In the genomic region with DNA sequence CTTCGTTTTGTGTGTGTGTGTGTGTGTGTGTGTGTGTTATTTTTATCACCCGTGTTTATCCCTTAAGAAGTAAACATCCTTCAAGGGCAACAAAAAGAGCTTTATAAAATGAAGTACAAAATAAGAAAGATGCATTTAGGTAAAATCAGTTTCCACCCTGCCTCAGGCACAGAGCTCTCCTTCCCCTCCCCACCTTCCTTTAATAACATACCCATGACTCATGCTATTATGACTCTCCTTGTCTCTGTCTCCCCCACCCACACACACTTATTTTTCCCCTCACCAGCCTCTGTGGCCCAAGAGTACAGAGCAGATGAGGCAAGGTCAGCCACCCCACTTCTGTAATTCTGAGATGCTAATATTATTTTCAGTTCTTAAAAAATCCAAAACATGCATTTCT, we compare ENCODE assay signal across 21 mouse cellular contexts.
DNase-seq lines count a peak whose midpoint lies in the region; ATAC-seq and TF ChIP-seq lines count a peak whose summit lies in the region.
"Had no signal": no experiment of that assay in that cellular context is flagged by ENCODE, and none has a peak within 500 bp of the region (broad histone marks: within the 10 kb centered on the region; RNA-seq: fewer than 3 reads in every experiment).

No protein-coding gene starts in this region.

- H3K9me3 ChIP-seq in neural tube, embryonic 12.5 days: no peaks in the 10 kb centered on the region
- H3K9me3 ChIP-seq in neural tube, embryonic 15.5 days (replicated peaks): no peaks in the 10 kb centered on the region
- H3K9me3 ChIP-seq: embryonic facial prominence, embryonic 15.5 days; forebrain, embryonic 15.5 days; heart, embryonic 10.5 days; heart, embryonic 15.5 days; intestine, embryonic 15.5 days had no signal

- no peak overlapping the region for H3K4me2 ChIP-seq in neural tube, embryonic 12.5 days (replicated peaks)
- no peak overlapping the region for H3K4me2 ChIP-seq in neural tube, embryonic 15.5 days
- H3K4me2 ChIP-seq in myocyte (ENCODE audit: low read depth): peak overlapping the region; percentile 77
- H3K4me2 ChIP-seq: embryonic facial prominence, embryonic 15.5 days; forebrain, embryonic 15.5 days; heart, embryonic 15.5 days; hindbrain, embryonic 14.5 days; intestine, embryonic 15.5 days had no signal

- no peaks in the 10 kb centered on the region for H3K4me1 ChIP-seq in neural tube, embryonic 12.5 days
- no peaks in the 10 kb centered on the region for H3K4me1 ChIP-seq in neural tube, embryonic 15.5 days
- H3K4me1 ChIP-seq: embryonic facial prominence, embryonic 15.5 days; forebrain, embryonic 15.5 days; heart, embryonic 10.5 days; heart, embryonic 15.5 days; intestine, embryonic 15.5 days had no signal

- no peaks in the 10 kb centered on the region for H3K79me3 ChIP-seq in C2C12 (ENCODE audit: low read depth)

- no peaks in the 10 kb centered on the region for H3K36me3 ChIP-seq in neural tube, embryonic 12.5 days
- H3K36me3 ChIP-seq in neural tube, embryonic 15.5 days: no peaks in the 10 kb centered on the region
- H3K36me3 ChIP-seq in C2C12 (ENCODE audit: control insufficient read depth, insufficient read depth) (no peaks in the 10 kb centered on the region), myocyte (ENCODE audit: control insufficient read depth, insufficient read depth) (no peaks in the 10 kb centered on the region)
- H3K36me3 ChIP-seq: embryonic facial prominence, embryonic 15.5 days; forebrain, embryonic 15.5 days; heart, embryonic 10.5 days; heart, embryonic 15.5 days; intestine, embryonic 15.5 days had no signal

- 86% methylated on average over 2 of the region's 2 CpGs for WGBS in neural tube, embryonic 12.5 days
- 63% methylated on average over 2 of the region's 2 CpGs for WGBS in neural tube, embryonic 15.5 days

- ATAC-seq in neural tube, embryonic 12.5 days (ENCODE audit: low FRiP score, low read depth): peak; percentile 79; the same call in 1 of the 2 replicates
- ATAC-seq in neural tube, embryonic 15.5 days (ENCODE audit: low FRiP score): no peak
- ATAC-seq in monocyte, adult 5-6 weeks (replicated peaks; ENCODE audit: insufficient number of reproducible peaks, low FRiP score, low TSS enrichment, poor library complexity, severe bottlenecking): no peak
- ATAC-seq: CD4-positive, CD25-positive, alpha-beta regulatory T cell, adult 4 months; forebrain, embryonic 15.5 days had no signal

- no peak overlapping the region for H3K9ac ChIP-seq in neural tube, embryonic 12.5 days
- no peak overlapping the region for H3K9ac ChIP-seq in neural tube, embryonic 15.5 days (replicated peaks)
- H3K9ac ChIP-seq: embryonic facial prominence, embryonic 15.5 days; forebrain, embryonic 15.5 days; heart, embryonic 15.5 days; hindbrain, embryonic 14.5 days; intestine, embryonic 15.5 days had no signal

- peak; percentile 27 for DNase-seq in NIH3T3 (ENCODE audit: low read depth)
- DNase-seq in cerebellum, postnatal 14 days: no peak
- DNase-seq: adrenal gland, postnatal 10 days; cerebellum, adult 18-20 months; cerebellum, adult 9-11 months; embryo, embryonic 11 days; gastrocnemius, postnatal 36 days; heart, adult 18-20 months; heart, postnatal 14 days had no signal

- H3ac ChIP-seq in C2C12 (ENCODE audit: control insufficient read depth, insufficient read length, low read depth) (no peak overlapping the region), myocyte (ENCODE audit: control insufficient read depth, insufficient read length) (no peak overlapping the region)

- no peak overlapping the region for H3K27ac ChIP-seq in neural tube, embryonic 12.5 days
- H3K27ac ChIP-seq in neural tube, embryonic 15.5 days (replicated peaks): no peak overlapping the region
- H3K27ac ChIP-seq: embryonic facial prominence, embryonic 15.5 days; forebrain, embryonic 15.5 days; heart, embryonic 10.5 days; heart, embryonic 15.5 days; hindbrain, embryonic 14.5 days; intestine, embryonic 15.5 days had no signal

- no peak overlapping the region for H3K4me3 ChIP-seq in neural tube, embryonic 12.5 days
- H3K4me3 ChIP-seq in neural tube, embryonic 15.5 days (replicated peaks): no peak overlapping the region
- H3K4me3 ChIP-seq in C2C12 (ENCODE audit: insufficient read depth, poor library complexity, severe bottlenecking): no peak overlapping the region
- H3K4me3 ChIP-seq in myocyte: no peak overlapping the region
- H3K4me3 ChIP-seq: embryonic facial prominence, embryonic 15.5 days; forebrain, embryonic 15.5 days; heart, embryonic 10.5 days; heart, embryonic 15.5 days; intestine, embryonic 15.5 days had no signal

- H3K79me2 ChIP-seq in C2C12 (ENCODE audit: control insufficient read depth, insufficient read depth) (no peaks in the 10 kb centered on the region), myocyte (ENCODE audit: control insufficient read depth, insufficient read depth) (no peaks in the 10 kb centered on the region)

- TF ChIP-seq POLR2A in myocyte (IDR thresholded peaks at IDR 0.05; ENCODE audit: insufficient read length, low read depth): no peak

- H3K27me3 ChIP-seq in neural tube, embryonic 12.5 days (replicated peaks): no peaks in the 10 kb centered on the region
- no peaks in the 10 kb centered on the region for H3K27me3 ChIP-seq in neural tube, embryonic 15.5 days (replicated peaks)
- H3K27me3 ChIP-seq in C2C12 (ENCODE audit: control insufficient read depth, insufficient read depth, insufficient read length): no peaks in the 10 kb centered on the region
- H3K27me3 ChIP-seq in myocyte (ENCODE audit: control insufficient read depth, insufficient read depth, insufficient read length): no peaks in the 10 kb centered on the region
- H3K27me3 ChIP-seq: embryonic facial prominence, embryonic 15.5 days; forebrain, embryonic 15.5 days; heart, embryonic 15.5 days; intestine, embryonic 15.5 days had no signal

- TF ChIP-seq CTCF in C2C12 (IDR thresholded peaks at IDR 0.05; ENCODE audit: control insufficient read depth, insufficient read depth, insufficient read length): no peak

TF ChIP-seq in C2C12, 6 proteins besides CTCF, POLR2A, EP300 and RAD21:
- TF ChIP-seq MYOD1 (IDR thresholded peaks at IDR 0.05; ENCODE audit: control insufficient read depth, insufficient read length, low read depth) (no peak), USF1 (IDR thresholded peaks at IDR 0.05; ENCODE audit: low read depth) (no peak), MAX (IDR thresholded peaks at IDR 0.05) (no peak), FOSL1 (IDR thresholded peaks at IDR 0.05; ENCODE audit: insufficient read depth, low read length, poor library complexity, severe bottlenecking) (peak; percentile 45), CEBPB (IDR thresholded peaks at IDR 0.05; ENCODE audit: low read depth) (no peak)

TF ChIP-seq in myocyte, 11 proteins besides CTCF, POLR2A, EP300 and RAD21:
- no peak for TF ChIP-seq TCF12 (IDR thresholded peaks at IDR 0.05; ENCODE audit: insufficient read depth, poor library complexity, severe bottlenecking)
- no peak for TF ChIP-seq SRF (IDR thresholded peaks at IDR 0.05; ENCODE audit: control insufficient read depth, insufficient read length, low read depth)
- TF ChIP-seq POLR2AphosphoS2 (IDR thresholded peaks at IDR 0.05; ENCODE audit: insufficient read length, low read depth): no peak
- no peak for TF ChIP-seq CEBPB (IDR thresholded peaks at IDR 0.05; ENCODE audit: insufficient read depth, poor library complexity, severe bottlenecking)
